Mouse (Mus musculus) heart, adult 18-20 months (tissue): ENCODE measurements around the gene Lct. TPM values are rescaled to one million over a fixed set of nuclear protein-coding genes. Genes with fewer than 3 reads are reported as not detected.
"Not testable (repeated sequence)": the region's sequence is repeated elsewhere in the genome, so short reads cannot be mapped to it uniquely, and the experiment has no call there.

Experiments
- DNase-seq, 2 experiments: peaks; one replicate each; pipeline ENCODE4 v3.0.0; 2021 to 2022; ENCODE audit warnings: mixed read lengths in 1 of 2
- total RNA-seq, 2 experiments: library from RNA; stranded (reverse); gene quantifications; 2 replicates each; pipeline ENCODE4 v1.2.3; 2021

Lct gene
- total RNA-seq, 2 experiments from 2014 or later: not detected

DNA sequence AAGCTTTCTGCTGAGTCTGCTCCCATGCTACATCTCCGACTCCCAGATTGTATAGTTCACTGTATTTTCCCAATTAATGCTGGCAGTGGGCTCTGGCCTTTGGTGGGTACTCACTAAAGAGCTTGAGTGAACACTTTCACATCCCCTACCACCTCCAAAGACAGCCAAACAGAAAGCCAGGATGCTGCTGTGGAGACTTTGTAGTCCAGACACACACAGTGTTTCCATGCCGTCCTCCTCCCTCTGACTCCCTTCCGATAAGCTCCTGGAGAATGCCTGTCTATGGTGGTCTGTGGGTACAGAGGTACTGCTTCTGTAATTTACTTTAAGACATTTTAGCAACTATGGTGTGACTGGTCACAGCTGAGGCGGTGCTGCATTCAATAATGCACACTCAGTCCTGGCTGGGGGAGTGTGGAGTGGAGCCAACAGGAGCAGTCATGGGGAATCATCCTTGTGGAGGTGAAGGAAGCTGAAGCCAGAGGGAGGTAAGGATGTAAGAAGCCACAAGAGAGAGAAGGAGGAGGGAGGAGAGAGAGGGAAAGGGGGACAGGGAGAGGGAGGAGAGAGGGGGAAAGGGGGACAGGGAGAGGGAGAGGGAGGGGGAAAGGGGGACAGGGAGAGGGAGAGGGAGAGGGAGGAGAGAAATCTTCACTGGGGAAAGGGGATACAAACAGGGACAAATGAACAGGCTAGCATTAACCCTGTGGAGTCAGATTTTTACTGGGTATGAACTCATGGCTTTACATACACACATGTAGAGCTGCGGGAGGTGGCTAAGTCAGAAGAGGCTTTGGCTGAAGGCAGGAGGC is 32.2 kb downstream of the Lct start:
- DNase-seq: no peak

DNA sequence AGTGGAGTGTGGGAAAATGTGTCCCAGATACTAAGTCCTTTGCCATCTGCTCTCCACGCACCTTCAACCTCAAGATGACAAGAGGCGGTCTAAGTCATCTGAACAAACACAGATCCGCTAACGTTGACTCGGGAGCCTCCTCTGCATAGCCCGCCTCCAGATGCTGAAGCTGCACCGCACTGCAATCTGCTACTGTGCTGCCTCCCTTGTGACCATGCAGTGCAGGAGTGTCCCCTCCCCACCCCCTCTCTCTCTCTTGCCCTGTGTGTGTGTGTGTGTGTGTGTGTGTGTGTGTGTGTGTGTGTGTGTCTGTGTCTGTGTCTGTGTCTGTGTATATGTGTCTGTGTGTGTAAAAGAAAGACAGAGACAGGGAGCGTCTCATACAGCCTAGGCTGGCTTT is 32.8 kb downstream of the Lct start:
- DNase-seq: no peak

DNA sequence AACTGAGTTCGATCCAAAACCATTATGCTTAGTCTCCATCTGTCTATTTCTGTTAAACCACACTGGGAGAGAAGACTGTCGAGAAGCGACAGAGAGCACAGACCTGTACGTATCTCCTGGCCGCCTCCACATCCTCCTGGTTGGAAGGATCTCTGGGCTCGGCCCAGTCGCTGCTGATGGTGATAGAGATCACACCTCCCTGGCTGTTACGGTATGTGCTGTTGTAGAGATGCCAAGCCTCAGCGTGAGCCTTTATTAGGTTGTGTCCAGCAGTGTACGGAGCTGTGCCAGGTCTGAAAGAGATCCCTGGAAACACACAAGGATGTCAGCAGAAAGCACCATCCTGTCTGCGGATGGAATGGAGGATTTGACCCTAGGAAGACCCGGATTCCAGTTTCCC is 34.6 kb downstream of the Lct start:
- no peak for DNase-seq

DNA sequence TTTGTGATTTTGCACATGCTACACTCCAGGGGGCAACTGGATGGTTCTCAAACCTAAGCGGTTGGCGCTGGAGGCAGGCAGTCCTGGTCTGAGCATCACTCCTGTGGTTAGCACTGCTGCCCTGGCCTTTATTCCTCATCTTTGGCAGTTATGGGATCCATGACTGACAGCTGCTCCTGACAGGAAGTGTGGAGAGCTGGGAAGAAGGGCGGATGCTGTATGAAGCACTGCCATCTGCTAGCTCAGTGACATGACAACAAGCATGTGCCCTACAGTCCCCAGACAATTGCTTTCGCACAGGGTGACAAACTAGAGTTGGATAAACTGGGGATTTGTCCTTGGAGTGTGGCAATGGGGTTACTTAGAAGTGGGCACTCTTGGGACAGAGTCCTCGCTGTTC is 37.8 kb downstream of the Lct start:
- DNase-seq: no peak

DNA sequence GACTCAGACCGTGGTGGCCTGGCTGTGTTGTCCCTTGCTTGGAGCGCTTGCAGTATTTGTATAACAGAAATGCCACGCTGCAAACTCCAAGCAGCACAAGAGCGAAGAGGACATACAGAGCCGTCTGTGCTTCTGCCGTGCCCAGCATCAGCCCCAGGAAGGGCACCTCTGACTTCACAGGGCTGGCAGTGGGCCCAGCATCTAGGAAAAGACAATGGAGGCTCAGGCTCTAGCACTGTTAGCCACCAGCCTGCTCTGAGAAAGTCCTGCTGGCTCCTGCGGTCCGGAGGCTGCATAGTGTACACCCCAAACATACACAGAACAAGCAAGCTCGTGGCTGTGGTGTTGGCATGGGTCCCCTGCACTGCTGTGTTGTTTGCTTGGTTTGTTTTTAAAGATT is 43.0 kb downstream of the Lct start:
- peak in 1 of 2 experiments; percentile 13 for DNase-seq

DNA sequence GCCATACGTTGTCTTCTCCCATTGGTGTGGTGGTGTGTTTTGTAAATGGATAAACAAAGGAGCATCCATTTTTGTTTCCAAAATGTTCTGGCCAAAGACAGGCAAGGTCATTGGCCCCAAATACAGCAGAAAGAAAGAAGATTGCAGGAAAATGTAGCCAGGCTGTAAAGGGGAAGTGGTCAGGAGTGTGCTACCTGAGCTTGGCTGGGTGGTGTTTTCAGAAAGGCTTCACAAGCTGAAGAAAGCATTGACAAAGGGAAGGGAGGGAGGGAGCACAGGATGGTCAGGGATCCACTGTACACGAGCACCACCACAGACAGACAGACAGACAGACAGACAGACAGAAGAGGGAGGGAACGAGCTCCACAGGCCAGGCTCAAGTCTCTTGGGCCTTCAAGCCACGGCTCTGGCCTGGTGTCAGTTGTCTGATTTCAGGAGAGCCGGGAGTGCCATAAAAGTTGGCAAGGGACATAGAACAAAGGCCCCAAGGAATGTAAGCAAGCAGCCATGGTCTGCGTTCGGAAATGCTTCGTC is 43.9 kb downstream of the Lct start:
- no peak for DNase-seq

DNA sequence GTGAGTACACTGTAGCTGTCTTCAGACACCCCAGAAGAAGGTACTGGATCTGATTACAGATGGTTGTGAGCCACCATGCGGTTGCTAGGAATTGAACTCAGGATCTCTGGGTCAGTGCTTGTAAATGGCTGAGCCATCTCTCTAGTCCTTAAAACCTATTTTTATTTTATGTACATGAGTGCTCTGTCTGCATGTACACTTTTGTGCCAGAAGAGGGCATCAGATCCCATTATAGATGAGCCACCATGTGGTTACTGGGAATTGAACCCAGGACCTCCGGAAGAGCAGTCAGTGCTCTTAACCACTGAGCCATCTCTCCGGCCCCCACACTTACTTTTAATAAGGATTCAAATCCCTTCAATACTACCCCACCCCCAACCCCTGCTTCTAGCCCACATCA is 45.2 kb downstream of the Lct start:
- no peak for DNase-seq

DNA sequence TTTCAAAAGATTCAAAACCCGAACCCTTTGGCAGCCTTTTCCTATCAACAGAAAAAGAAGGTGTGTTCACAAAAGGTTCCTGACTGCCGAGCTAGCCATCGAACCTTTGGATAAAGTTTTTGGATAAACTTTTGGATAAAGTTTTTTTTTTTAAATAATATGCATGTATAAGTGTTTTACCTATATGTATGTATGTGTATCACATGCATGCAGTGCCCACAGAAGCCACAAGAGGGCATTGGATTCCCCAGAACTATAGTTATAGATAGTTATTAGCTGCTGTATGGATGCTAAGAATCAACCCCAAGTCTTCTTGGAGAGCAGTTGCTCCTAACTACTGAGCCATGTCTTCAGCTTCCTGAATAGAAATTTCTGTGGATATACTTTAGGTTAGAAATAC is 46.4 kb downstream of the Lct start:
- DNase-seq: no peak

DNA sequence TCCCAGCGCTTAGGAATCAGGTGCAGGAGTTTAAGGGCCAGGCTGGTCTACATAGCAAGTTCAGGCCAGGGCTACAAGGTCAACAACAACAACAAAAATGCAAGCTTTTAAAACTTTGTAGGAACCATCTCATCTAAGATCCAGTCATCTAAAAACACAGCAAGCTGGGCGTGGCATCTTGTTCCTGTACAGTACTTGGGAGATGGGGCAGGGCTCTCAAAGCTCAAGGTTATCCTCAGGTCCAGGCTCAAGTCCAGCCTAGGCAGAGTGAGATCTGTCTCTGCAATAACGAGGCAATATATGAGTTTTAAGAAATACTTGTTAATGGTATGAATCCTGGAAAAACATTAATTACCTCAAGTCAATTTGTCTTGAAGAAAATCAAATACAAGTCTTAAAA is 49.6 kb downstream of the Lct start:
- DNase-seq: no peak

DNA sequence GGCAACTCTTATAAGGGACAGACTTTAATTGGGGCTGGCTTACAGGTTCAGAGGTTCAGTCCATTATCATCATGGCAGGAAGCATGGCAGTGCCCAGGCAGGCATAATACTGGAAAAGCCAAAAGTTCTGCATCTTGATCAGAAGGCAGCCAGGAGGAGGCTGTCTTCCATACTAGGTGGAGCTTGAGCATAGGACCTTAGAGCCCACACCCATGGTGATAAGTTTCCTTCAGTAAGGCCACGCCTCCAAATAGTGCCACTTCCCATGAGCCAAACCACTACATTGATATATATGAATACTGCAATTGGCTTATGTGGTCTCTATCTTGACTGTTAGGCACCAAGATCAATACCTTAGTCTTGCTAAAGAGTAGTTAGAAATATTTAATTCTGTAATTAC is 52.2 kb downstream of the Lct start:
- no peak for DNase-seq

DNA sequence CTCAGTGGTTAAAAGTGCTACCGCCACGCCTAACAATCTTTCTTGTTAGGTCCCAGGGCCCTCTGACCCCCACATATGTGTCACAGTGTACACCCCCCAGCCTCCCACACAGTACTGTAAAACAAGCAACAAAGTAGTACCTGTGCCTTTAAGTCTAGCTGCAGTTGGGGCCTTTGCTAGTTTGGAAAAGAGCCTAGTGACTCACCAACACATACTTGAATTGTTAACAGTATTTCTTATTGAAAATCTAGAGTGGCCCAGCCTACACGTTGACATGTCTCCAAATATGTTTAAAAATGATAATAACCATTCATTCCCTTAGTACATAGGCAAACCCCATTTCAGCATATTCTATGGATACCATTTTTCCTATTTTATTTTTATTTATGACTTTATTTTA is 57.4 kb downstream of the Lct start:
- no peak for DNase-seq

DNA sequence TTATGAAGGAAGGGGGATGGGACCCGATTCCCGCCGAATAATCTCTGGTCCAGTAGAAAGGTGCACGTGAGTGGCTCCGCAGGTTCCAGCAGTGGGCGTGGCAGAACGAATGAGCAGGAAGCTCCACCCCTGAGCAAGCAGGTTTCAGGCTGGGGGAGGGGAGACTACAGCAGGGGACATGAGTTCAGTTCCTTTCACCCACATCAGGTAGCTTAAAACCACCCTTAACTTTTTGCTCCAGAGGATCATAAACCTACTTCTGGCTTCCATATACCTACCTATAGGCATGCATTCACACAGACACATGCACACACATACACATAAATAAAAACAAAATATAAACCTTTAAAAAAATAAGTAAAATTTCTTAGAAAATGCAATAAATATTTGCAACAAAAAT is 61.1 kb downstream of the Lct start:
- DNase-seq: not testable (repeated sequence)

DNA sequence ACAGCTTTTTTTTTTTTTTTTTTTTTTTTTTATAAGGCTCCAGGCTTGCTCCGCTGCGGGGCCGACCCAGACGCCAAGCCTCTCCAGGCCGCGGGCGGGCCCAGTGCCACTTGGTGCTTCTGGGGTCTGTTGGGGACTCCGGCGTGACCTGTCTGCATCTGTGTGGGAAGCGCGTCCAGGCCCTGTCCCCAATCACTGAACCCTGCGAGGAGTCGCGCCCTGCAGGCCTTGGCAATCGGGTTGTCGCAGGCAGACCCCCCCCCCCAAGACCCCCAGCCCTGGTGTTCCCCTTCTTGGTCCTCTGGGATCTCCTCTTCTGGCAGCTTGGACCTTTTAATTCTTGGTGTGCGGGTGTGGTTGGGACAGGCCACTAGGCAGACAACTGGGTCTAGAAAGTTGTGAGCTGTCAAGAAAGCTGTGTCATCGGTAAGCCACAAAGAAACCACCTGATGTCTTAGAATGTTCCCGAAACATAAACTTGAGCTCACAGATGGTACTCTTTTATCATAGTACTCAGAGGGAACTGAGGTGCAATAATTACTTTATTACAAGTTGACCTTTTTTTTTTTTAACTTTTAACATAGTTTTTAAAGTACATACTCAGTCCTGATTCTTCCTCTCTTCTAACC is 83.3 kb downstream of the Lct start:
- DNase-seq: peak in 1 of 2 experiments; percentile 28

DNA sequence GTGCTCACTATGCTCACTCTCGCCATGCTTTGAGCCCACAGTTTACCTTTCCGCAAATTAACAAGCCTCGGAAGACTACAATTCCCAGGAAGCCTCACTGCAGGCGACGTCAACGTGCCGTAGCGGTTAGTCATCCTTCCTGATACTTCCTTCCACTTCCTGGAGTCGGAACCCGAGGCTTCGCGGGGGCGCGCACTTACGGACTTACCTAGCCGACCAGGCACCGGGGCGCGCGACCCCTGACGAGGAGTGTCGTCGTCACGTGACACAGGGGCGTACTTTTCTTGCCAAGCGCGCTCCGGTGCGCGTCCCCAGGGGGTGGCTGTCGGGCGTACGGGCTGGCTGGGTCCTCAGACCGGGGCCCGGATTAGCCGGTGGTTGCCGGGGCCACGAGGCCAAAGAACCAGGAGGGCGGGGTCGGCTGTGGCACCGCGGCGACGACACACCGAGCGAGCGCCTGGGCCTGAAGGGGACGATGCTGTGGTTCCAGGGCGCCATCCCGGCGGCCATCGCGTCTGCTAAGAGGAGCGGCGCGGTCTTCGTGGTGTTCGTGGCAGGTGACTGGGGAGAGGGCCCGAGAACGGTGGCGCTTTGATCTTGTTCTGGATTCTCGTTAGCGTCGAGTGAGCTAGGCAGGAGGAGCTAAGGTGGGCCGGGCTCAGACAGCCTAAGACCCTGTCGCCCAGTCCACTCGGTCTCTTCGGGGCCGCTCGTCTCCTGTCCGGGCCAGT is 84.0 kb downstream of the Lct start:
- peak; percentile 94 to 97 for DNase-seq

DNA sequence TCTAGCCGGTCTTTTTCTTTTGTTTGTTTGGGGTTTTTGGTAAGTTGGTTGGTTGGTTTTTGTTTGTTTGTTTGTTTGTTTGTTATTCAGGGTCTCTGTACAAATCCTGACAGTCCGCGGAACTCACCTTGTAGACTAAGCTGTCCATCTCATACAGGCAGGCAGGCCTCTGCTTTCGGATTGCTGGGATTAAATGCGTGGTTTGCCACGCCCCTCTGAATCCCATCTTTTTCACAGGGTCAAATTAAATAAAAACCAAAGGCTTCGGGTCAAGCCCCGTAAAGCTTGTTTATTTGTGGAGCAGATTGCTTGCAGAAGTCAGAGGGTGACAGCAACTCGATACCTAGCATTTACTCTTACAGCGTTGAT is 84.5 kb downstream of the Lct start, which contains the start of gene Ubxn4:
Ubxn4 (plus strand) TSS at position 338 of the 369 bp plus-strand sequence.
- no peak for DNase-seq

DNA sequence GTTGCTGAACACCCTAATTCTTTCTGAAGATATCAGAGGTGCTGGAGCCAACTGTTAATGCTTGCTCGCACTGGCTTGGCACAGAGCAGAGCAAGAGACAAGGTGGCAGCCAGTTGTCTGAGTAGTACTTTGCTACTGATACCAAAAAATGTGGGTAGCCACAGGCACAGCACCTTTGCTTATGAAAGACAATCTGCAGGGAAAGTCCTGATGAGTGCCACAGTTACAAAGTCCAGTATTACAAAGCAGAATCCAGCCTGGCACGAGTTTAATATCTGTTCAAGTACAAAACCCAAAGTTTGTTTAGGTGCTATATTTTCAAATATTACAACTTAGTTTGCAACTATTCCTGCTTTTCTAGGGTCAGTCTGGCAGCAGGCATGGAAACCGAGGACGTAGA is 92.9 kb downstream of the Lct start:
- no peak for DNase-seq

Other genes starting within 250 kb of the Lct start
- 1 to 10 TPM; 5.0 to 5.3 TPM for gene Zranb3, start 225.3 kb downstream of the Lct start, total RNA-seq
- gene R3hdm1, start 225.0 kb downstream of the Lct start, total RNA-seq: 10 to 100 TPM; 42.7 to 49.5 TPM
- 10 to 100 TPM; 34.6 to 38.7 TPM for gene Ubxn4, start 84.4 kb downstream of the Lct start, total RNA-seq
- 1 to 10 TPM; 6.0 to 6.5 TPM for gene Mcm6, start 31.3 kb upstream of the Lct start, total RNA-seq
- gene Dars, start 89.0 kb upstream of the Lct start, total RNA-seq: 10 to 100 TPM; 69.2 to 71.5 TPM